Mouse (Mus musculus): ENCODE measurements around the gene Ifitm2. TPM values are rescaled to one million over a fixed set of nuclear protein-coding genes. Genes with fewer than 3 reads are reported as not detected.

The Ifitm2 gene
- polyA plus RNA-seq, 1 experiment: 31.7 TPM

GRCm38 (mm10) chr7:140919911-140920310 is 35.9 kb downstream of the Ifitm2 start:
- DNase-seq: no peak
- Histone ChIP-seq H3K27me3 (ENCODE audit: control insufficient read depth, insufficient read depth, low read length) (no peaks in the 10 kb centered on the region), H3K4me3 (replicated peaks; ENCODE audit: insufficient read depth, low read depth, low read length) (no peak overlapping the region), H3K4me1 (ENCODE audit: control insufficient read depth, insufficient read depth, low read length) (peaks cover 3% of the 10 kb centered on the region; the same call in 1 of the 2 replicates), H3K27ac (ENCODE audit: insufficient read depth, low read length) (no peak overlapping the region)
- WGBS: 82% methylated on average over 4 of the region's 4 CpGs
- TF ChIP-seq CTCF (IDR thresholded peaks at IDR 0.05; ENCODE audit: borderline replicate concordance, insufficient read depth, low read depth, low read length): no peak
- TF ChIP-seq POLR2A (IDR thresholded peaks at IDR 0.05; ENCODE audit: borderline replicate concordance, insufficient read depth, low read length): no peak

- 88% methylated on average over 8 of the region's 8 CpGs for WGBS
- Histone ChIP-seq H3K27me3 (ENCODE audit: control insufficient read depth, insufficient read depth, low read length) (no peaks in the 10 kb centered on the region), H3K27ac (ENCODE audit: insufficient read depth, low read length) (no peak overlapping the region), H3K4me3 (replicated peaks; ENCODE audit: insufficient read depth, low read depth, low read length) (no peak overlapping the region), H3K4me1 (ENCODE audit: control insufficient read depth, insufficient read depth, low read length) (no peaks in the 10 kb centered on the region)
- TF ChIP-seq CTCF (IDR thresholded peaks at IDR 0.05; ENCODE audit: borderline replicate concordance, insufficient read depth, low read depth, low read length) (no peak), POLR2A (IDR thresholded peaks at IDR 0.05; ENCODE audit: borderline replicate concordance, insufficient read depth, low read length) (no peak)
- no peak for DNase-seq
Observed at GRCm38 (mm10) chr7:140914031-140914690, 41.6 kb downstream of the Ifitm2 start.

DNA sequence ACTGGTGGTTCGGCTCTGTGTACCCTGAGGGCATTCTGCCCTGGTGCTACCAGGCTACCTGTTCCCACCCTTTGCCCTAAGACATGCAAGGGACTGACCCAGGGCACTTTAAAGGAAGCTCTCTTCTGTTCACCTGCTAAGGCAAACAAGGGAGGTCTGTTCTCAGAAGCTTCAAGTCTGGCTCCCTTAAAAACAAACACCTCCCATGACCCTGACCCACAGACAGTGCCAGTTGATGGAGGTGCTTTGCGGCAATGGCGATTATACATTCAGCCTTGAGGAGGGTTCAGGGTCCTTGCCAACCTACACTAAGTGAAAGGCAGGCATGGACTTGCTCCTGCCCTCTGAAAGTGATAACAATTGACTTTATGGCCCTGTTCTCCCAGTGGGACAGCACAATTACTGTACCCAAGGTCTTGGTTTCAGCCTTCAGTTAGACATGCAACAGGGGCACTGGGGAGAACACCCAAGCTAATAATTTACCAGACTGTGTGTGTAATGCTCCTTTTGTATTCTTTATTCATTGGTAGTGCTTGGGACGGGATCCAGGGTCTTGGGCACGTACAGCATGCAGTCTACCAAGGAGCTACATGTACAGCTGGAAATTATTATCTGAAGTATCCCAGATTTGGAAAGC is 42.8 kb downstream of the Ifitm2 start:
- no peak overlapping the region for H3K27ac ChIP-seq (ENCODE audit: insufficient read depth, low read length)
- WGBS: 76% methylated on average over 5 of the region's 5 CpGs
- H3K4me3 ChIP-seq (replicated peaks; ENCODE audit: insufficient read depth, low read depth, low read length): no peak overlapping the region
- H3K4me1 ChIP-seq (ENCODE audit: control insufficient read depth, insufficient read depth, low read length): 0 out of 2 replicates have a peak, but pooled peaks cover 2% of the 10 kb centered on the region
- no peak for TF ChIP-seq CTCF (IDR thresholded peaks at IDR 0.05; ENCODE audit: borderline replicate concordance, insufficient read depth, low read depth, low read length)
- TF ChIP-seq POLR2A (IDR thresholded peaks at IDR 0.05; ENCODE audit: borderline replicate concordance, insufficient read depth, low read length): no peak
- no peak for DNase-seq
- H3K27me3 ChIP-seq (ENCODE audit: control insufficient read depth, insufficient read depth, low read length): no peaks in the 10 kb centered on the region

DNA sequence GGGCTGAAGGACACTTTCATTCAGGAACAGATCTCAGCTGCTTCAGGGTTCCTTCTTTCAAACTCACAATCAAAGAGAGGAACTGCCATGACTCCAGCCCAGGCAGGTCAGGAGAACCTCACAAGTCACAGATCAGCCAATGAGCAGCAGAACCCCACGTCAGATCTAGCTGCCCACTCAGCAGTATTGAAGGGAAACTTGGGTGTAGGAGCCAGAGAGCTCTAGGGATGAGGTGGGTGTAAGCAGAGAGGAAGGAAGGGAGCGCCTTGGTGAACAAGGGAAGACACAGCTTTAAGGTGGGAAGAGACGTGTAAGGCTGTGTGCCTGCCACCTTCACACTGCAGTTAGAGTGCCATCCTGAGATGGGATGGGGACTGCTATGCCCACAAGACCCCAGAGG is 43.5 kb downstream of the Ifitm2 start:
- TF ChIP-seq POLR2A (IDR thresholded peaks at IDR 0.05; ENCODE audit: borderline replicate concordance, insufficient read depth, low read length) (no peak), CTCF (IDR thresholded peaks at IDR 0.05; ENCODE audit: borderline replicate concordance, insufficient read depth, low read depth, low read length) (no peak)
- Histone ChIP-seq H3K4me3 (replicated peaks; ENCODE audit: insufficient read depth, low read depth, low read length) (no peak overlapping the region), H3K27me3 (ENCODE audit: control insufficient read depth, insufficient read depth, low read length) (no peaks in the 10 kb centered on the region), H3K4me1 (ENCODE audit: control insufficient read depth, insufficient read depth, low read length) (0 out of 2 replicates have a peak, but pooled peaks cover 2% of the 10 kb centered on the region), H3K27ac (ENCODE audit: insufficient read depth, low read length) (no peak overlapping the region)
- no peak for DNase-seq
- WGBS: 60% methylated on average over 3 of the region's 3 CpGs

DNA sequence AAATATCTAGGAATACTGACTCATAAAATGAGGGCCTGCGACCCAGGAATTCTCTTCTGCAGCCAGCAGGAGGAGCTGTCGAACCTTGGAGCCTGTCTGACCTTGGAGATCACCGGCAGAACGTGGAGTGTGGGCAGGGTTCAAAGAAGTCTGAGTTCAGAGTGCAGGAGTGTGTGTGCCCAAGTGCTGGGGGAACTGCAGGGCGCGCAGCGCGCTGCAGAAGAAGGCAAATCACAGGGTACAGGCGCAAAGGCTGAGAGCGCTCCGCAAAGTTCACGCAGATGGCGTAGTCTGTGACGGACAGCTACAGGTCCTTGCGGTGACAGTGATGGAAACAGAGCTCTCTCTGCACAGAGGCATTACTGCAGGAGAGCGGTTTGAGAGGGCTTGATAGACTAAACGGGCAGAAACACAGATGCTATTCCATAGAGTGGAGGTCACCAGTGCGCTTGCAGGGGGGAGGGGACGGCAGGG is 47.1 kb downstream of the Ifitm2 start:
- no peak overlapping the region for H3K27ac ChIP-seq (ENCODE audit: insufficient read depth, low read length)
- H3K4me3 ChIP-seq (replicated peaks; ENCODE audit: insufficient read depth, low read depth, low read length): peak overlapping the region; percentile 48
- TF ChIP-seq POLR2A (IDR thresholded peaks at IDR 0.05; ENCODE audit: borderline replicate concordance, insufficient read depth, low read length) (no peak), CTCF (IDR thresholded peaks at IDR 0.05; ENCODE audit: borderline replicate concordance, insufficient read depth, low read depth, low read length) (peak; percentile 83)
- H3K4me1 ChIP-seq (ENCODE audit: control insufficient read depth, insufficient read depth, low read length): 0 out of 2 replicates have a peak, but pooled peaks cover 2% of the 10 kb centered on the region
- WGBS: 2% methylated on average over 19 of the region's 19 CpGs
- peak; percentile 63 to 76 for DNase-seq
- H3K27me3 ChIP-seq (ENCODE audit: control insufficient read depth, insufficient read depth, low read length): no peaks in the 10 kb centered on the region

DNA sequence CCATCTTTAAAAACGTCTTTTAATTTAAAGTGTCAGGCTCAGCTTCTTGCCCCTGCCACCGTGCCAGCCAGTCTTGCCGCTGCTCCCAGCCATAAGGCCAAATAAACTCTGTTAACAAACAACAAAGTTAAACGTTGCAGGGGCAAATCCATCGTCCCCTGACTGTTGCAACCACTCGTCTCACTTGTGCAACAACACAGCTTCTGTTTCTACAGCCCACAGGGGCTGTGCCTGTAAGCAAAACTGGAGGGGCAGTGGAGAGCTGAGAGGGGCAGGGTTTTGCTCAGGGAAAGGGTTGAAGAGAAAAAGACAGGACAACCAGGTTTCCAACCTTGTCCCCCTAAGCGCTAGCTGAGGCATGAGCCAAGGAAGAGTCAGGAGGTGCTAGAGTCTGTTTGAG is 47.6 kb downstream of the Ifitm2 start:
- no peak overlapping the region for H3K4me3 ChIP-seq (replicated peaks; ENCODE audit: insufficient read depth, low read depth, low read length)
- 0 out of 2 replicates have a peak, but pooled peaks cover 2% of the 10 kb centered on the region for H3K4me1 ChIP-seq (ENCODE audit: control insufficient read depth, insufficient read depth, low read length)
- H3K27me3 ChIP-seq (ENCODE audit: control insufficient read depth, insufficient read depth, low read length): no peaks in the 10 kb centered on the region
- no peak for TF ChIP-seq POLR2A (IDR thresholded peaks at IDR 0.05; ENCODE audit: borderline replicate concordance, insufficient read depth, low read length)
- no peak for TF ChIP-seq CTCF (IDR thresholded peaks at IDR 0.05; ENCODE audit: borderline replicate concordance, insufficient read depth, low read depth, low read length)
- WGBS: 61% methylated on average over 7 of the region's 7 CpGs
- no peak overlapping the region for H3K27ac ChIP-seq (ENCODE audit: insufficient read depth, low read length)
- DNase-seq: no peak

DNA sequence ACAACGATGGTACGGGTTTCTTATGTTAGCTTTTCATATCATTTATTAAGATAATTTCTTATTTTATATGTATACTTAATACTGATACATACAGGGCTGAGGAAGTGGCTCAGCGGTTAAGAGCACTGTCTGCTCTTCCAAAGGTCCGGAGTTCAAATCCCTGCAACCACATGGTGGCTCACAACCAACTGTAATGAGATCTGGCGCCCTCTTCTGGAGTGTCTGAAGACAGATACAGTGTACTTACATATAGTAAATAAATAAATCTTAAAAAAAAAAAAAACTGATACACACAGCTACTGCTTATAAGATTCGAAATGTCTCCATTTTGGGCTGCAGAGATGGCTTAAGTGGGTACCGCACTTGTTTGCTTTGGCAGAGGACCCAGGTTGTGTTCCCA is 48.1 kb downstream of the Ifitm2 start:
- no peak overlapping the region for H3K4me3 ChIP-seq (replicated peaks; ENCODE audit: insufficient read depth, low read depth, low read length)
- 86% methylated on average over 7 of the region's 7 CpGs for WGBS
- DNase-seq: no peak
- 0 out of 2 replicates have a peak, but pooled peaks cover 2% of the 10 kb centered on the region for H3K4me1 ChIP-seq (ENCODE audit: control insufficient read depth, insufficient read depth, low read length)
- no peak overlapping the region for H3K27ac ChIP-seq (ENCODE audit: insufficient read depth, low read length)
- no peaks in the 10 kb centered on the region for H3K27me3 ChIP-seq (ENCODE audit: control insufficient read depth, insufficient read depth, low read length)
- no peak for TF ChIP-seq CTCF (IDR thresholded peaks at IDR 0.05; ENCODE audit: borderline replicate concordance, insufficient read depth, low read depth, low read length)
- TF ChIP-seq POLR2A (IDR thresholded peaks at IDR 0.05; ENCODE audit: borderline replicate concordance, insufficient read depth, low read length): no peak

- 0 out of 2 replicates have a peak, but pooled peaks cover 2% of the 10 kb centered on the region for H3K4me1 ChIP-seq (ENCODE audit: control insufficient read depth, insufficient read depth, low read length)
- 84% methylated on average over 13 of the region's 13 CpGs for WGBS
- DNase-seq: no peak
- H3K27me3 ChIP-seq (ENCODE audit: control insufficient read depth, insufficient read depth, low read length): no peaks in the 10 kb centered on the region
- no peak overlapping the region for H3K4me3 ChIP-seq (replicated peaks; ENCODE audit: insufficient read depth, low read depth, low read length)
- H3K27ac ChIP-seq (ENCODE audit: insufficient read depth, low read length): no peak overlapping the region
- TF ChIP-seq CTCF (IDR thresholded peaks at IDR 0.05; ENCODE audit: borderline replicate concordance, insufficient read depth, low read depth, low read length): no peak
- no peak for TF ChIP-seq POLR2A (IDR thresholded peaks at IDR 0.05; ENCODE audit: borderline replicate concordance, insufficient read depth, low read length)
Observed at GRCm38 (mm10) chr7:140907131-140907530, 48.7 kb downstream of the Ifitm2 start.
